Mouse (Mus musculus) ovary, adult 18-20 months (tissue): ENCODE results near the gene Zfp788.
"Not testable (repeated sequence)": the region's sequence is repeated elsewhere in the genome, so short reads cannot be mapped to it uniquely, and the experiment has no call there.

Source experiments
- DNase-seq: peaks from one replicate; pipeline ENCODE4 v3.0.0; 2022; ENCODE audit warnings: low spot score, mixed read lengths

Gene Zfp788

GRCm38 (mm10) chr7:41632409-41633220 lies at the start of gene Zfp788:
Zfp788 (plus strand) TSS chr7:41633203.
- peak; percentile 94 for DNase-seq

GRCm38 (mm10) chr7:41587831-41588230 lies 45.2 kb upstream of the Zfp788 start:
- DNase-seq = not testable (repeated sequence)

DNA sequence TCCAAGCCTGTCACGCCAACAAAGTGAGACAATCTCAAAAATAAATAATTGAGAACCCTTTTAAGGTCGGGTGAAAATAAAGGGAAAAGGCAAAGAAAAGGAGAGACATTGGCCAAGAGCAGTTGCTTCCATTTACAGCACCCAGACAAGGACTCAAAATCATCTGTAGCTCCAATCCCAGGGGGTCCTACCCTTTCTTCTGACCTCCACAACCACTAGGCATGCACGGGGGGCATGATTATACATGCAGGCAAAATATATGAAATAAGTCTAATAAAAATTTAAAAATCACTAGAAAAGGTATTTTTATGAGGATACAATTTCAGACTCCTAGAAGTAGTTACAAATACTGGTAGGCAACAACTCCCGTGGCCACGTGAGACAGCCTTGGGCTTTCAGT lies 34.4 kb upstream of the Zfp788 start:
- no peak for DNase-seq

DNA sequence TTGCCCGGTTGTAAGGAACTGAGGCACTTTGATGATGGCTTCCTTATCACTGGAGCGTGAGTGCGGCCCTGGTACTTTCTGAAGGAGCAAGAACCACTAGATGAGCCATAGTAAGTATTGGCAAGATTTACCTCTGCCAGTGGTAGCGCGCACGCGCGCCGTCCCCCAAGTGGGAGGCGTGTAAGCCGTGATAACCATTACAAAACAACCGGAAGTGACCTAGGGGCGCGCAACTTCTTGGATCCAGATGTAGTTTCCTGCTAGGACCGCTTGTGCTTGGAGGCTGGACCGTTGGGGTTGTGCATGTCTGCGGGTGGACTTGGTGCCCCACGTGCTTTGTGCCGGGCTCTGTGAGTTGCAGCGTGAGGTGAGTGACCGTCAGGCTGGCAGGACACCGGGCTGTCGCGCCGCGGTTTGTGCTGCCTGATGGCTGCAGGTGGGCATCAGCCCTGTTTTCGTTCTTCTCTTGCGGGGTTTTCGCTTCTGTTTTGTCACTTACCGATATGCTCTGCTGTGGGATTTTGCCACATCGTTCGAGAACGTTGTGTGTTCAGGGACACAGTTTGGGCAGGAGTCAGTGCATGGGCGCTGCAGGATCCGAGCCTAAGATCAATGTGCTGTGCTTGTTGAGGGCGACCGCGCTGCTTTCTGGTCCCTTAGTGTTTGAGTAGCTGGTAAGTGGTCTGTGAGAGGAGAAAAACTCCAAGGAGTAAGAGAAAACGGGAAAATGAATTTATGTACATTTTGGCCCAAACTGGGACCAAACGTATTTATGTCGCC lies 33.8 kb upstream of the Zfp788 start, which contains the start of gene 2610021A01Rik:
TSS of gene 2610021A01Rik (plus strand) at position 197 of the 780 bp plus-strand sequence.
- peak; percentile 87 for DNase-seq

DNA sequence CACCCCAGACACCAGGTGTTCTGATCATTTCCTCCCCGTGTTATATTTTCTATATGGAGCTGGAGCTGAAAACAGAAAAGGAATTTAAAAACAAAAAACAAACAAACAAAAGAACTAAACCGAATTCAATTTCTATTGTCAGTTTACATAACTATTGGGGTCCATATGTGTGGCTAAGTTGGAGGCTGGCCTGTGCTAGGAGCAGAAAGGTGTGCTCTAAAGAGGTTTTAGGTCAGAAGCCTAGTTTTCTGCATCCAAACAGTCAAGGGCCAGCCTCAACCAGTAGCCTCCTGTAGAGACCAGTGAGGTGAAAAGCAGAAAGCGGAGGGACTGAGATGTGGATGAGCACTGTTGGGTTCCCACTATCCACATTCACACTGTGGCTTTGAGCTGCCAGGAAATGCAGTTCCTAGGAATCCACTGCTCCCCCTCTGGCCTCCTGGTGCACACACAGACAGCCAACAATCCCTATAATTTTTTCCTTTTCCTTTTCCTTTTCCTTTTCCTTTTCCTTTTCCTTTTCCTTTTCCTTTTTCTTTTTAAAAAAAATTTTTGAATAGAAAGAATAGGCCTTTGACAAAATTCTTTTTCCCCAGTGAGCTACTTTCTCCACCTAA lies 33.0 kb upstream of the Zfp788 start:
- no peak for DNase-seq

DNA sequence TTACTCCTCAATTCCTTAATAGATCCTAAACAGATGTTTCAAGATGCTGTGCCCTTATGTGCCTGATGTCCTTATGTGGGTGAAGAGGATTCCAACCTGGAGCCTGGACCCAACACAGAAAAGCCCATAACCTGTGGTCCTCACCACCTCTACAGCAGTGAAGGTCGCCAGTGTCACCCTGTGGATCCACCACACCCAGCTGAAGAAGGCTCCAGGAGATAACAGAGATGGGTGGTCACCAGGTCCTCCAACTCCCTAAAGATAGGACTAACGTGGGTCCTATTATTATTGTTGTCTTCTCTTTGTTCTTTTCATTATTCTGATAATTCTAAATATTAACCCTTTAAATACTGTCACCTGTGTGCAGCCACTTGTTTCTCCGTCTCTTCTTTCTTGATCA lies 21.3 kb upstream of the Zfp788 start:
- DNase-seq = no peak

GRCm38 (mm10) chr7:41616241-41616640 lies 16.8 kb upstream of the Zfp788 start:
- not testable (repeated sequence) for DNase-seq

DNA sequence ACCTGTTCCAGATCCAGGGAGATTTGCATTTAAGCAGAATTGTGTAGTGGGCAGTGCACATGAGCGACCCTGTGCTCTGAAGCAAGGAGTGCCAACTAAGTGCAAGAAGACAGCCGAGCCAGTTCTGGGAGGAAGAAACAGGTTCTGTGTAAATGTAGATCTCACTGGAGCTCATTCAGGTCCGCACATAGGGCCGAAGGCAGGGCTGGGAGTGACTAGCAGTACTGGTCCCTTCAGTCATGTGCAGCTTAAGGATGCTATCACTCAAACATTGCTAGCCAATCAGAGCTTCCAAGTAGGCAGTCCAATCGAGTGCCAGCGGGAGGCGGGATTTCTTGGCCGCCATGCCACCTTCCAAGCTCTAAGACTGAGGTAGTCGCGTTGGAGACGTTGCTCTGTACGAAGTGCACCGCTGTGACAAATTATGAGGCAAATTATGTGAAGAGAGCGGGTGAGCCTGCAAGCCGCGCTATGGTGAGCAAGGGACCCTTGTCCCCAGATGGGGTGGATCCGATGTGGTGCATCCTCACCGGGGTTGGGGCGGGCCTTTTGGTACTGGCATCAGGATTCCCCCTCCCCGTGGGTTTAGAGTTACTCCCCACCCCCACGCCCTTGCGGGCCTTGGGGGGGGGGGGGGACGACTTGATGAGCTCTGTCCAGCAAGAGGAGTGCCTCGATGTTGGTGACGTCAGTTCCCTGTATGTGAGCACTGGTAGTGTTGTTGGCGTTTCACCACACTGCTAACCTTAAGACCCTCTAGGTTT lies 400 bp downstream of the Zfp788 start:
- peak; percentile 85 for DNase-seq

DNA sequence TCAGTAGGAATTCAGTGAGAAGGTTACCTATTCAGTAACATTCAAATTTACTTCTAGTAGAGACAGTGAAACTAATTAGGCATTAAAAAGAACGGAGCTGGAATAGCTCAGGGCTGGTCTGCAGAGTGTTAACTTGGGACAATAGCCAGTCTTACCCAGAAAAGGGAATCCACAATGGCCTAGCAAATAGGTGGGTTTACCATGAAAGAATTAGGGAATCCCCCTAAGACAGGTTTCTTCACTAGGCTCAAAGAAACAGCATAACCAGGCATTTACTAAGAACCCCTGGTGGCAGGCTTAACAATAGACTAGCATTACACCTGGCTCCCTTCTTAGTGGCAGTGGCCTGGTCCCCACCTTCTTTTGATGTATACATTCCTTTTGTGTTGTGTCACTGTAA lies 41.3 kb downstream of the Zfp788 start:
- DNase-seq = not testable (repeated sequence)
